Mouse (Mus musculus): ENCODE measurements around the gene Fuom. TPM values are rescaled to one million over a fixed set of nuclear protein-coding genes. Genes with fewer than 3 reads are reported as not detected.

The Fuom gene
- total RNA-seq, 2 experiments from 2014 or later: 51.9 to 52.7 TPM

GRCm38 (mm10) chr7:140125278-140126021 is 23.2 kb upstream of the Fuom start:
- intact Hi-C loops (cut with DNase I): loop anchor here (1.0 kb wide), 1 partner anchor 23 kb away; the partner anchor contains the start of gene Fuom
- H3K4me3 ChIP-seq: peak overlapping the region; percentile 97
- DNase-seq (ENCODE audit: extremely low spot score in 1 of 2, low spot score in 2 of 2): peak; percentile 84 to 88
- peak overlapping the region; percentile 84 for H3K27ac ChIP-seq
- TF ChIP-seq CTCF (IDR thresholded peaks at IDR 0.05): no peak

- Histone ChIP-seq H3K27ac (no peak overlapping the region), H3K4me3 (no peak overlapping the region)
- no peak for TF ChIP-seq CTCF (IDR thresholded peaks at IDR 0.05)
- DNase-seq (ENCODE audit: extremely low spot score in 1 of 2, low spot score in 2 of 2): no peak
- intact Hi-C loops (cut with DNase I): no loop called here
Observed at GRCm38 (mm10) chr7:140124382-140124781, 22.1 kb upstream of the Fuom start.

- no peak for TF ChIP-seq CTCF (IDR thresholded peaks at IDR 0.05)
- Histone ChIP-seq H3K27ac (no peak overlapping the region), H3K4me3 (no peak overlapping the region)
- no peak for DNase-seq (ENCODE audit: extremely low spot score in 1 of 2, low spot score in 2 of 2)
- intact Hi-C loops (cut with DNase I): no loop called here
Observed at GRCm38 (mm10) chr7:140122765-140123164, 20.5 kb upstream of the Fuom start.

- H3K27ac ChIP-seq: no peak overlapping the region
- no peak for DNase-seq (ENCODE audit: extremely low spot score in 1 of 2, low spot score in 2 of 2)
- no peak overlapping the region for H3K4me3 ChIP-seq
- no peak for TF ChIP-seq CTCF (IDR thresholded peaks at IDR 0.05)
- intact Hi-C loops (cut with DNase I): no loop called here
Observed at GRCm38 (mm10) chr7:140121338-140121910, 19.2 kb upstream of the Fuom start.

- no peak for TF ChIP-seq CTCF (IDR thresholded peaks at IDR 0.05)
- intact Hi-C loops (cut with DNase I): no loop called here
- Histone ChIP-seq H3K4me3 (no peak overlapping the region), H3K27ac (no peak overlapping the region)
- no peak for DNase-seq (ENCODE audit: extremely low spot score in 1 of 2, low spot score in 2 of 2)
Observed at GRCm38 (mm10) chr7:140120484-140120883, 18.2 kb upstream of the Fuom start.

- intact Hi-C loops (cut with DNase I): loop anchor here (2.0 kb wide), 1 partner anchor 36 kb away; no protein-coding TSS in a partner anchor
- peak within 1 kb of the TSS; percentile 85 for H3K4me3 ChIP-seq
- peak within 1 kb of the TSS; percentile 96 for H3K27ac ChIP-seq
- TF ChIP-seq CTCF (IDR thresholded peaks at IDR 0.05): no peak
- peak; percentile 82 to 87 for DNase-seq (ENCODE audit: extremely low spot score in 1 of 2, low spot score in 2 of 2)
Observed at GRCm38 (mm10) chr7:140116329-140117054, 14.3 kb upstream of the Fuom start, which contains the start of gene Echs1. TSS of gene Echs1 (minus strand) at chr7:140116476.

DNA sequence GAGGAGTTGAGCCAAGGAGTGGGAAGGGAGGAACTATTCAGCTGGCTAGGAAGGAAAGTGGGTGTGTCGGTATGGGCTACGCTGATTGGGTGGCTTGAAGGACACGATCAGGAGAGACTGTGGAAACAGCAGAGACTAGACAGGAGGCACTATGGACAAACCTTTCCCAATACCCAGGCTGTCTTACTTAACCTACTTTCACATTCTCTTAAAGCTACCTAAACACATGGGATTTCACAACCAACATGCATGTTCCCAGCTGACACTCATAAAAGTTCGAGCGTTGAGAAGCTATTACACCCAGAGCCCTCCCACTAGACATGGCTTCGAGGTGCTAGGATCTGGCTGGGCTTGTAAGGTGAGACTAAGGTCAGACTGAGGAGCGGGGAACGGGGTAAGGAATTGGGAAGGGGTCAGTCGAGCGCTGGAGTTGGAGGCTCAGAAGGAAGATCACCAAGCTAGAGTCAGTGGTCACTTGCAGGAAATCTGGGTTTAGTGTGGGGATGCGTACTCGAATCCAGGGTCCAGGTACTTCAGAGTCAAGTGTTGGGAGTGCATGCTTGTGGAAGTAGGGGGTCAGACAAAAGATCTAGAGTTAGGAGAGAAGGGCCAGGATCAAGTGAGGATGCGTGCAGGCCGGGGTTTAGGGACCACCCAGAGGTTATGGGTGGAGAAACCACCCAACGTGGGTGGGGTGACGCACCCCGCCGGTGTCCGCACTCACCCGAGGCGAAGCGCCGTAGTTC is 13.5 kb upstream of the Fuom start, which contains the start of gene Paox:
Paox (plus strand) TSS at position 217 of the 746 bp plus-strand sequence.
- H3K4me3 ChIP-seq: peak within 1 kb of the TSS; percentile 85
- intact Hi-C loops (cut with DNase I): loop anchor here (2.0 kb wide), 1 partner anchor 35 kb away; no protein-coding TSS in a partner anchor
- TF ChIP-seq CTCF (IDR thresholded peaks at IDR 0.05): no peak
- peak; percentile 23 to 40 for DNase-seq (ENCODE audit: extremely low spot score in 1 of 2, low spot score in 2 of 2)
- peak within 1 kb of the TSS; percentile 96 for H3K27ac ChIP-seq

DNA sequence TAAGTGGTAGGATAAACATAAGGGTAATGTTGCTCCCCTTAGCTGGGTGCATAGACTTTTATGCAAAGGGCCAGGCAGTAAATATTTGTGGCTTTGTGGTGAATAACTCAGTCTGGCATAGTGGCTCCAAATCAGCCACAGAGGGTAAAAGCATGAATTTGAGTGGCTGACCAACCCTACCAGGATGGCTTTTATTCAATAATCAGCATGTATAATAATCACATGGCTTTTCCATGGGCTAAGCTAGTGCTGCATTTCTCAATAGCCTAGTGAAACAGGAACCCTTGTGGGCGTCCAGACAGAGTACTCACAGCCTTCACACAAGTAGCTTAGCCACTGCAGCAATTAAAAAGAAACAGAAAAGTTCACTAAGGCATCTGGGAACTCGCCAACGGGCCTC is 9.7 kb upstream of the Fuom start:
- DNase-seq (ENCODE audit: extremely low spot score in 1 of 2, low spot score in 2 of 2): no peak
- intact Hi-C loops (cut with DNase I): no loop called here
- Histone ChIP-seq H3K27ac (no peak overlapping the region), H3K4me3 (no peak overlapping the region)
- no peak for TF ChIP-seq CTCF (IDR thresholded peaks at IDR 0.05)

DNA sequence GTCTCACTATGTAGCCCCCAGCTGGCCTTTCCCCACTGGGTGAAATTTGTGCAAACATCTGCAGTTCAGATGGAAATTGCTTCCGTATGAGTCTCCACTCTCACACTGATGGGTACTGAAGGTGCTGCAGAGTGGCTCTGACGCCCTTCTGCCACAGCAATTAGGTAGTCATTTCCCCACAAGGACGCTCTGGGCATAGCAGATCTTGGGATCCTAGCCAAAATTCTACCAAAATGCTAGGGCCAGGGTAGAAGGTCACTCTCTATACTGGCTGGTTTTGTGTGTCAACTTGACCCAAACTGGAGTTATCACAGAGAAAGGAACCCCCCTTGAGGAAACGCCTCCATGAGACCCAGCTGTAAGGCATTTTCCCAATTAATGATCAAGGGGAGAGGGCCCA is 1.8 kb upstream of the Fuom start:
- no peak overlapping the region for H3K27ac ChIP-seq
- DNase-seq (ENCODE audit: extremely low spot score in 1 of 2, low spot score in 2 of 2): no peak
- no peak for TF ChIP-seq CTCF (IDR thresholded peaks at IDR 0.05)
- intact Hi-C loops (cut with DNase I): no loop called here
- H3K4me3 ChIP-seq: no peak overlapping the region

- DNase-seq (ENCODE audit: extremely low spot score in 1 of 2, low spot score in 2 of 2): no peak
- no peak for TF ChIP-seq CTCF (IDR thresholded peaks at IDR 0.05)
- Histone ChIP-seq H3K27ac (peak overlapping the region; percentile 86; the same call in 1 of the 2 replicates), H3K4me3 (peak overlapping the region; percentile 62)
- intact Hi-C loops (cut with DNase I): no loop called here
Observed at GRCm38 (mm10) chr7:140101498-140101897, 743 bp downstream of the Fuom start.

DNA sequence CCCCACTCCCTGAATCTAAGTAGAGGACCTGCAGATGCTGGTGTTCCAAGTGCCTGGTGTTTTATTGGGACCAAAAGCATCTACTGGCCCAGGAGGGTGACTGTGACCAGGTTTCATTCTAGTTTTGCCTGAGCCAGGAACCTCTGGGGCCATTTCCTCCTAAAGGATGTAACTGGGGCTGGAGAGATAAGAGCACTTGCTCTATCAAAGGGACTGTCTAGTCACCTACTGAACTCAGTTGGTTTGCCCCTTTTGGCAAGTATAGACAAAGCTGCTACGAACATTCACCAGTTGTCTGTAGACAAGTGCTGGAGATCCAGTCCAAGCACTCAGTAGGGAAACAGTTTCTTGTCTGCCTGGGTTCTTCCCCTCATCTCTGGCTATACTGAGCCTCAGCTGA is 3.8 kb downstream of the Fuom start:
- TF ChIP-seq CTCF (IDR thresholded peaks at IDR 0.05): no peak
- H3K27ac ChIP-seq: no peak overlapping the region
- no peak overlapping the region for H3K4me3 ChIP-seq
- no peak for DNase-seq (ENCODE audit: extremely low spot score in 1 of 2, low spot score in 2 of 2)
- intact Hi-C loops (cut with DNase I): no loop called here
